9 mouse cellular contexts compared by ENCODE assay signal in genomic region chr4:26543833-26544232, GRCm38 (mm10).
A peak's percentile ranks its signal among the peaks of the same experiment; 100 is the strongest.
DNase-seq lines count a peak whose midpoint lies in the region; ATAC-seq and TF ChIP-seq lines count a peak whose summit lies in the region.
"Had no signal": no experiment of that assay in that cellular context is flagged by ENCODE, and none has a peak within 500 bp of the region (broad histone marks: within the 10 kb centered on the region; RNA-seq: fewer than 3 reads in every experiment).

No protein-coding gene starts in this region.

- no peak for DNase-seq in heart, adult 2 months
- peak; percentile 4 for DNase-seq in CD4-positive helper T cell, adult 2 months (ENCODE audit: low read depth, low spot score)
- peak; percentile 10 for DNase-seq in c-Kit-positive CD71-positive TER-119-negative erythroid progenitor cells, embryonic 14.5 days (ENCODE audit: low read depth)
- peak; percentile 74 for DNase-seq in limb, embryonic 14.5 days (ENCODE audit: low spot score)
- no peak for DNase-seq in gastrocnemius, postnatal 10 days
- no peak for DNase-seq in right cerebral cortex, postnatal 4 days
- no peak for DNase-seq in right cerebral cortex, adult 18-20 months

- H3K4me1 ChIP-seq in heart, adult 2 months (ENCODE audit: control insufficient read depth, insufficient read depth, low read length) = no peaks in the 10 kb centered on the region
- no peaks in the 10 kb centered on the region for H3K4me1 ChIP-seq in heart, embryonic 11.5 days (ENCODE audit: control insufficient read depth, insufficient read depth, low read length)
- no peaks in the 10 kb centered on the region for H3K4me1 ChIP-seq in limb, embryonic 14.5 days (ENCODE audit: control insufficient read depth, insufficient read depth, low read length)
- H3K4me1 ChIP-seq: lung, embryonic 15.5 days had no signal

- intact Hi-C loops in heart, adult 2 months (cut with DNase I) = loop anchor here (2.0 kb wide), 1 partner anchor 293 kb away; no protein-coding TSS in a partner anchor

- no peaks in the 10 kb centered on the region for H3K9me3 ChIP-seq in heart, embryonic 11.5 days (replicated peaks; ENCODE audit: control insufficient read depth, low read length)
- H3K9me3 ChIP-seq in limb, embryonic 14.5 days (ENCODE audit: control insufficient read depth, low read length) = no peaks in the 10 kb centered on the region
- H3K9me3 ChIP-seq: lung, embryonic 15.5 days had no signal

- H3K36me3 ChIP-seq in heart, adult 2 months (ENCODE audit: control insufficient read depth, insufficient read depth, low read length) = no peaks in the 10 kb centered on the region
- no peaks in the 10 kb centered on the region for H3K36me3 ChIP-seq in heart, embryonic 11.5 days (ENCODE audit: control insufficient read depth, insufficient read depth, low read length)
- no peaks in the 10 kb centered on the region for H3K36me3 ChIP-seq in limb, embryonic 14.5 days (ENCODE audit: control insufficient read depth, insufficient read depth, low read length)
- H3K36me3 ChIP-seq: lung, embryonic 15.5 days had no signal

- peak; percentile 72 for TF ChIP-seq CTCF in heart, adult 2 months (IDR thresholded peaks at IDR 0.05)

- H3K4me3 ChIP-seq in heart, adult 2 months = no peak overlapping the region
- H3K4me3 ChIP-seq in heart, embryonic 11.5 days (ENCODE audit: low read depth, low read length) = no peak overlapping the region
- H3K4me3 ChIP-seq in limb, embryonic 14.5 days (replicated peaks; ENCODE audit: low read length) = no peak overlapping the region
- H3K4me3 ChIP-seq: lung, embryonic 15.5 days had no signal

- H3K9ac ChIP-seq in heart, adult 2 months (ENCODE audit: low read depth, low read length) = no peak overlapping the region
- no peak overlapping the region for H3K9ac ChIP-seq in heart, embryonic 11.5 days (ENCODE audit: low read depth, low read length)
- no peak overlapping the region for H3K9ac ChIP-seq in limb, embryonic 14.5 days (ENCODE audit: low read depth, low read length, severe bottlenecking)
- H3K9ac ChIP-seq: lung, embryonic 15.5 days had no signal

- H3K79me2 ChIP-seq in heart, adult 2 months (replicated peaks; ENCODE audit: control insufficient read depth, insufficient read depth, low read length) = no peaks in the 10 kb centered on the region

- WGBS in heart, adult 2 months = 34% methylated on average over 1 of the region's 1 CpGs
- 54% methylated on average over 1 of the region's 1 CpGs for WGBS in heart, embryonic 11.5 days (ENCODE audit: insufficient replicate concordance)
- 49% methylated on average over 1 of the region's 1 CpGs for WGBS in limb, embryonic 14.5 days

- no peak overlapping the region for H3K4me2 ChIP-seq in heart, embryonic 11.5 days
- H3K4me2 ChIP-seq in limb, embryonic 14.5 days (replicated peaks; ENCODE audit: low read depth, low read length, severe bottlenecking) = no peak overlapping the region
- H3K4me2 ChIP-seq: lung, embryonic 15.5 days had no signal

- ATAC-seq in heart, embryonic 11.5 days (replicated peaks; ENCODE audit: insufficient number of reproducible peaks, low FRiP score, low TSS enrichment) = no peak
- no peak for ATAC-seq in limb, embryonic 14.5 days (ENCODE audit: low FRiP score, low read depth)

- TF ChIP-seq EP300 in heart, adult 2 months (IDR thresholded peaks at IDR 0.05; ENCODE audit: insufficient read depth, low read depth, low read length) = no peak

- no peaks in the 10 kb centered on the region for H3K27me3 ChIP-seq in heart, adult 2 months (ENCODE audit: control insufficient read depth, insufficient read depth, low read length)
- no peaks in the 10 kb centered on the region for H3K27me3 ChIP-seq in heart, embryonic 11.5 days (ENCODE audit: control insufficient read depth, insufficient read depth, low read length)
- H3K27me3 ChIP-seq in limb, embryonic 14.5 days (ENCODE audit: control insufficient read depth, insufficient read depth, low read length) = no peaks in the 10 kb centered on the region
- H3K27me3 ChIP-seq: lung, embryonic 15.5 days had no signal

- no peak for TF ChIP-seq POLR2A in heart, adult 2 months (IDR thresholded peaks at IDR 0.05; ENCODE audit: insufficient read depth, low read depth, low read length)
- TF ChIP-seq POLR2A in limb, embryonic 14.5 days (IDR thresholded peaks at IDR 0.05; ENCODE audit: borderline replicate concordance, extremely low read depth, insufficient read depth, insufficient read length) = no peak

- H3K27ac ChIP-seq in heart, adult 2 months = no peak overlapping the region
- H3K27ac ChIP-seq in heart, embryonic 11.5 days (ENCODE audit: low read depth, low read length) = no peak overlapping the region
- H3K27ac ChIP-seq in limb, embryonic 14.5 days (replicated peaks; ENCODE audit: low read depth, low read length) = no peak overlapping the region
- H3K27ac ChIP-seq: lung, embryonic 15.5 days had no signal

Comparison
In these comparisons a context has a peak if more than half of its experiments do, and no peak if none do; other contexts are left out.
1. DNase-seq: peak in CD4-positive helper T cell, adult 2 months (single experiment), c-Kit-positive CD71-positive TER-119-negative erythroid progenitor cells, embryonic 14.5 days (single experiment) and limb, embryonic 14.5 days (single experiment); none in heart, adult 2 months (0 of 2), gastrocnemius, postnatal 10 days (single experiment), right cerebral cortex, postnatal 4 days (single experiment) and right cerebral cortex, adult 18-20 months (single experiment).